Mouse (Mus musculus) heart, embryonic 14.5 days (tissue): Measurements from ENCODE around the gene Camta1. TPM values are rescaled to one million over a fixed set of nuclear protein-coding genes. Genes with fewer than 3 reads are reported as not detected.

Experiments used
- ATAC-seq: fragments of 200-750 bp; cut with Nextera tagmentation; 2 replicates; pipeline ENCODE4 v1.8.0; 2017; ENCODE audit warnings: low read depth, moderate TSS enrichment; ENCODE audit not compliant: insufficient number of reproducible peaks, insufficient read depth, low FRiP score
- H3K27ac ChIP-seq, 2 experiments: fragments of 200-500 bp in 1 of 2; fragments of 300-500 bp in 1 of 2; sonication (generic) in 1 of 2; replicated peaks in 1 of 2; 2 replicates each; pipeline ENCODE4 v1.5.1; 2012 to 2014; ENCODE audit warnings: low read depth in 2 of 2, low read length in 2 of 2, control low read depth in 1 of 2, mild to moderate bottlenecking in 1 of 2, mixed read lengths in 1 of 2; ENCODE audit not compliant: control insufficient read depth in 1 of 2, insufficient read depth in 1 of 2
- H3K27me3 ChIP-seq: fragments of 300-500 bp; sonication (generic); 2 replicates; pipeline ENCODE4 v1.6.1; 2014; ENCODE audit warnings: mild to moderate bottlenecking, low read length, control low read depth; ENCODE audit not compliant: control insufficient read depth, insufficient read depth
- H3K36me3 ChIP-seq: fragments of 300-500 bp; sonication (generic); 2 replicates; pipeline ENCODE4 v1.6.1; 2014; ENCODE audit warnings: mild to moderate bottlenecking, control low read depth, low read length, mixed read lengths; ENCODE audit not compliant: control insufficient read depth, insufficient read depth
- H3K4me1 ChIP-seq, 2 experiments: fragments of 200-500 bp in 1 of 2; fragments of 300-500 bp in 1 of 2; sonication (generic) in 1 of 2; 2 replicates each; pipeline ENCODE4 v1.6.1; 2012 to 2014; ENCODE audit warnings: low read length in 2 of 2, control low read depth in 1 of 2, mixed read lengths in 1 of 2; ENCODE audit not compliant: control insufficient read depth in 2 of 2, insufficient read depth in 2 of 2
- H3K4me2 ChIP-seq: fragments of 300-500 bp; sonication (generic); 2 replicates; pipeline ENCODE4 v1.6.1; 2014; ENCODE audit warnings: mild to moderate bottlenecking, low read length
- H3K4me3 ChIP-seq, 2 experiments: fragments of 200-500 bp in 1 of 2; fragments of 300-500 bp in 1 of 2; sonication (generic) in 1 of 2; 2 replicates each; pipeline ENCODE4 v1.5.1; 2012 to 2014; ENCODE audit warnings: low read length in 2 of 2, mild to moderate bottlenecking in 2 of 2, control low read depth in 1 of 2, low read depth in 1 of 2, moderate library complexity in 1 of 2; ENCODE audit not compliant: control insufficient read depth in 1 of 2, insufficient read depth in 1 of 2
- H3K9ac ChIP-seq: fragments of 300-500 bp; sonication (generic); 2 replicates; pipeline ENCODE4 v1.6.1; 2014; ENCODE audit warnings: mild to moderate bottlenecking, low read length
- H3K9me3 ChIP-seq: fragments of 300-500 bp; sonication (generic); 2 replicates; pipeline ENCODE4 v1.6.1; 2016; ENCODE audit warnings: low read length, control low read depth; ENCODE audit not compliant: control insufficient read depth
- WGBS: fragments of 180-500 bp; shearing (Covaris S2); extraction: QIAGEN DNeasy Blood & Tissue Kit; methylation state at CpG from one replicate; pipeline ENCODE4 v1.1.7; 2014; 5-methylcytosine and 5-hydroxymethylcytosine counted together
- polyA plus RNA-seq: library from polyadenylated mRNA; unstranded; fragments of >200 nt; fragmentation: Nextera tagmentation; extraction: Ambion mirVana; gene quantifications from 2 replicates; pipeline ENCODE4 v1.2.1, GENCODE M21; 2014

The Camta1 gene
- polyA plus RNA-seq, 1 experiment from 2014 or later: 150 TPM

- Histone ChIP-seq H3K4me2 (no peak overlapping the region), H3K4me1 (peaks cover 0 to 3% of the 10 kb centered on the region in 2 experiments; a peak in 2 of 4 replicates), H3K36me3 (no peaks in the 10 kb centered on the region), H3K27ac (no peak overlapping the region), H3K27me3 (no peaks in the 10 kb centered on the region), H3K4me3 (no peak overlapping the region), H3K9me3 (no peaks in the 10 kb centered on the region), H3K9ac (no peak overlapping the region)
- WGBS: 66% methylated on average over 11 of the region's 11 CpGs
- no peak for ATAC-seq
Observed at GRCm38 (mm10) chr4:150965555-150965951, 896.1 kb downstream of the Camta1 start.

GRCm38 (mm10) chr4:150964635-150965554 is 896.8 kb downstream of the Camta1 start:
- Histone ChIP-seq H3K4me2 (peak overlapping the region; percentile 55), H3K36me3 (no peaks in the 10 kb centered on the region), H3K9ac (no peak overlapping the region), H3K9me3 (no peaks in the 10 kb centered on the region), H3K27ac (no peak overlapping the region), H3K4me3 (peak overlapping the region; percentile 17 to 34), H3K27me3 (no peaks in the 10 kb centered on the region), H3K4me1 (peaks cover 0 to 3% of the 10 kb centered on the region in 2 experiments; a peak in 2 of 4 replicates)
- 7% methylated on average over 25 of the region's 25 CpGs for WGBS
- peak; percentile 74 for ATAC-seq

- Histone ChIP-seq H3K4me1 (peaks cover 3% of the 10 kb centered on the region in 2 experiments; a peak in 3 of 4 replicates), H3K27ac (no peak overlapping the region), H3K36me3 (no peaks in the 10 kb centered on the region), H3K4me2 (no peak overlapping the region), H3K4me3 (no peak overlapping the region), H3K27me3 (no peaks in the 10 kb centered on the region), H3K9ac (no peak overlapping the region), H3K9me3 (no peaks in the 10 kb centered on the region)
- no peak for ATAC-seq
- 56% methylated on average over 2 of the region's 2 CpGs for WGBS
Observed at GRCm38 (mm10) chr4:150963711-150964110, 898.0 kb downstream of the Camta1 start.

- WGBS: 50% methylated on average over 6 of the region's 6 CpGs
- H3K9ac ChIP-seq: no peak overlapping the region
- no peaks in the 10 kb centered on the region for H3K36me3 ChIP-seq
- no peak for ATAC-seq
- H3K27ac ChIP-seq: no peak overlapping the region
- H3K9me3 ChIP-seq: no peaks in the 10 kb centered on the region
- no peak overlapping the region for H3K4me3 ChIP-seq
- peaks cover 3% of the 10 kb centered on the region in 2 experiments; a peak in 3 of 4 replicates for H3K4me1 ChIP-seq
- no peaks in the 10 kb centered on the region for H3K27me3 ChIP-seq
- H3K4me2 ChIP-seq: no peak overlapping the region
Observed at GRCm38 (mm10) chr4:150962231-150962630, 899.4 kb downstream of the Camta1 start.

- Histone ChIP-seq H3K4me2 (no peak overlapping the region), H3K9ac (no peak overlapping the region), H3K4me1 (peaks cover 0 to 3% of the 10 kb centered on the region in 2 experiments; a peak in 2 of 4 replicates), H3K27ac (no peak overlapping the region), H3K4me3 (no peak overlapping the region), H3K27me3 (no peaks in the 10 kb centered on the region), H3K36me3 (no peaks in the 10 kb centered on the region), H3K9me3 (no peaks in the 10 kb centered on the region)
- ATAC-seq: no peak
- 63% methylated on average over 7 of the region's 7 CpGs for WGBS
Observed at GRCm38 (mm10) chr4:150958536-150958935, 903.1 kb downstream of the Camta1 start.

- H3K4me3 ChIP-seq: no peak overlapping the region
- H3K4me1 ChIP-seq: peaks cover 0 to 3% of the 10 kb centered on the region in 2 experiments; a peak in 2 of 4 replicates
- no peaks in the 10 kb centered on the region for H3K27me3 ChIP-seq
- no peaks in the 10 kb centered on the region for H3K36me3 ChIP-seq
- H3K9me3 ChIP-seq: no peaks in the 10 kb centered on the region
- no peak overlapping the region for H3K4me2 ChIP-seq
- WGBS: 71% methylated on average over 1 of the region's 1 CpGs
- no peak overlapping the region for H3K9ac ChIP-seq
- no peak for ATAC-seq
- H3K27ac ChIP-seq: no peak overlapping the region
Observed at GRCm38 (mm10) chr4:150957106-150957458, 904.6 kb downstream of the Camta1 start.

GRCm38 (mm10) chr4:150956369-150957105 is 905.1 kb downstream of the Camta1 start:
- Histone ChIP-seq H3K4me2 (no peak overlapping the region), H3K27me3 (no peaks in the 10 kb centered on the region), H3K9me3 (no peaks in the 10 kb centered on the region), H3K4me1 (peaks cover 0 to 3% of the 10 kb centered on the region in 2 experiments; a peak in 2 of 4 replicates), H3K27ac (no peak overlapping the region), H3K36me3 (no peaks in the 10 kb centered on the region), H3K4me3 (no peak overlapping the region), H3K9ac (no peak overlapping the region)
- 64% methylated on average over 13 of the region's 13 CpGs for WGBS
- ATAC-seq: no peak
